Mouse (Mus musculus): ENCODE measurements around the gene Mad2l1bp.

The Mad2l1bp gene

GRCm38 (mm10) chr17:46108286-46108685 is 45.1 kb downstream of the Mad2l1bp start:
- DNase-seq (ENCODE audit: low spot score) = no peak

GRCm38 (mm10) chr17:46104487-46104886 is 48.9 kb downstream of the Mad2l1bp start:
- DNase-seq (ENCODE audit: low spot score) = no peak

- no peak for DNase-seq (ENCODE audit: low spot score)
Measured at GRCm38 (mm10) chr17:46102608-46103159, 50.7 kb downstream of the Mad2l1bp start.

GRCm38 (mm10) chr17:46101906-46102305 is 51.4 kb downstream of the Mad2l1bp start:
- DNase-seq (ENCODE audit: low spot score) = no peak

- DNase-seq (ENCODE audit: low spot score) = no peak
Measured at GRCm38 (mm10) chr17:46098525-46098924, 54.8 kb downstream of the Mad2l1bp start.
